Mouse (Mus musculus): ENCODE results near the gene Arhgap27. TPM values are rescaled to one million over a fixed set of nuclear protein-coding genes. Genes with fewer than 3 reads are reported as not detected.
"Not testable (repeated sequence)": the region's sequence is repeated elsewhere in the genome, so short reads cannot be mapped to it uniquely, and the experiment has no call there.

Arhgap27 gene
- total RNA-seq, 1 experiment from 2014 or later = 13.7 TPM

DNA sequence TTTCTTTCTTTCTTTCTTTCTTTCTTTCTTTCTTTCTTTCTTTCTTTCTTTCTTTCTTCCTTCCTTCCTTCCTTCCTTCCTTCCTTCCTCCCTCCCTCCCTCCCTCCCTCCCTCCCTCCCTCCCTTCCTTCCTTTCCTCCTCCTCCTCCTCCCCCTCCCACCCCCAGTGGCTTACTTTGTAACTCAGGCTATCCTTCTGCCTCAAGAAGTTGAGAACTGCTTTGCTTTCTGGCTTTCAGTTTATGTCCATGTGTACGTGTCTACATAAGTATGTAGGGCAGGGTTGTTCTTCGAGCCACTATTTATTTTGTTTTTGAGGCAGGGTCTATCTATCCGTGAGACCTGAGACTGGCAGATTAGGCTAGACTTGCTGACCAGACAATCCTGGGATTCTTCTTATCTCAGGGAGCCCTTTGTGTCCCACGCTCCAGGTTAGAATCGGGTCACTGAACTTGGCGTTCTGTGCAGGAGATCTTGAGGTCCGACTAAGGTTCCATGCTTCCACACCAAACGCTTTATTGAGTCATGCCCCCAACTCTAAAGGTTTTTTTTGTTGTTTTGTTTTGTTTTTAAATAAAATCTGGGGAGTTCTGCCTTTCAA is 50.7 kb downstream of the Arhgap27 start:
- ATAC-seq (replicated peaks; ENCODE audit: low read depth, poor library complexity, severe bottlenecking) = no peak

DNA sequence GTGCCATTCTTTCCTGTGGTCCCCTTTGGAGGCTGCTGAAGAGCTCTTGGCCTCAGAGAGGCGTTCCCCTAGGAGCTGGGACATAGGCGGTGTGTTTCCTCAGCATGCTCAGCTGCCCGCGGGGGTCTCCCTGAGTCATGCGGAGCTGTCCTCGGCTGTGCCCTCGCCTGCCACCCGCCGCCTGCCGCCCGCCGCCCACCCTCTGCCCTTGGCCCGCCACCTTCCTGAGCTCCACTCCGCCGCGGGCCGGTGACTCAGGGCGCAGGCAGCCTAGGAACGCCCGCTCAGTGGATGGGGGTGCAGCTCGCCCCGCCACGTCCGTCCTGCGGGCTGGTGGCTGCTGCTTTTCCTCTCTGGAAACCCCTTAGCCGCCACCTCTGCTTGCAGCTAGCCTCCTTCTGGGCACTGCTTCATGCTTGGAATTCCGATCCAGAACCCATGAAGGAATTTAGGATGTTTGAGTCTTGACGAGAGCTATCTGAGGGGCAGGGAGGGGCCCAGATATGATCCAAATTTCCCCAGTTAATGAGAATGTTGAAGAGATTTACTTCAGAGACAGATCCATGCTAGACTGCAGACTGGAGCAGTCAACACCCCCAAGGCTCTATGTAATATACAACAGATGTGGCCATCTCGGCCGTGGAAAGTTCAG is 51.4 kb downstream of the Arhgap27 start:
- peak; percentile 48 for ATAC-seq (replicated peaks; ENCODE audit: low read depth, poor library complexity, severe bottlenecking)

DNA sequence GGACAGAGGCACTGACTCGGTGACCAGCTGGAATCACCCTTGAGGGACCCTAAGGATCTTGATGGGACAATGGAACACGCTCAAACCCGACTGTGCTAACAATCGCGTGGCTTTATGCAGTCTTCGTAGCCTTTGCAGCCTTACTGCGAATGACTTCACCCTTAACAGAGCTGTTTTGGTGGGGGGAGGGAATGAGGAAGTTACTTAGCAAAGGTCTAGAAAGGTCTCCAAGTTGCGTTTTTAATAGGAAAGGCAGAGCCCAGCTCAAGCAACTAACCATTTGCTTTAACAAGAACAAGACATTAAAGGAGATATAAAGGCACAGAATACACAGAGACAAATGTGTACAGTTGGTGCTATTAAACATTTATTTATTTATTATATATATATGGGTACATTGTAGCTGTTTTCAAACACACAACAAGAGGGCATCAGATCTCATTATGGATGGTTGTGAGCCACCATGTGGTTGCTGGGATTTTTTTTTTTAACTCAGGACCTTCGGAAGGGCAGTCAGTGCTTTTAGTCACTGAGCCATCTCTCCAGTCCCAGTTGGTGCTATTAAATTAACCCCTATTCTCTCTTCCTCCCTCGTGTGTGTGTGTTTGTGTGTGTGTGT is 53.4 kb downstream of the Arhgap27 start:
- ATAC-seq (replicated peaks; ENCODE audit: low read depth, poor library complexity, severe bottlenecking) = peak; percentile 62

- ATAC-seq (replicated peaks; ENCODE audit: low read depth, poor library complexity, severe bottlenecking) = no peak
Measured at GRCm38 (mm10) chr11:103307910-103308309, 55.6 kb downstream of the Arhgap27 start.

- peak; percentile 54; the same call in 1 of the 2 replicates for ATAC-seq (replicated peaks; ENCODE audit: low read depth, poor library complexity, severe bottlenecking)
Measured at GRCm38 (mm10) chr11:103304525-103304924, 59.0 kb downstream of the Arhgap27 start.

GRCm38 (mm10) chr11:103294772-103295171 is 68.7 kb downstream of the Arhgap27 start:
- ATAC-seq (replicated peaks; ENCODE audit: low read depth, poor library complexity, severe bottlenecking) = no peak

- ATAC-seq (replicated peaks; ENCODE audit: low read depth, poor library complexity, severe bottlenecking) = no peak
Measured at GRCm38 (mm10) chr11:103294066-103294465, 69.4 kb downstream of the Arhgap27 start.

DNA sequence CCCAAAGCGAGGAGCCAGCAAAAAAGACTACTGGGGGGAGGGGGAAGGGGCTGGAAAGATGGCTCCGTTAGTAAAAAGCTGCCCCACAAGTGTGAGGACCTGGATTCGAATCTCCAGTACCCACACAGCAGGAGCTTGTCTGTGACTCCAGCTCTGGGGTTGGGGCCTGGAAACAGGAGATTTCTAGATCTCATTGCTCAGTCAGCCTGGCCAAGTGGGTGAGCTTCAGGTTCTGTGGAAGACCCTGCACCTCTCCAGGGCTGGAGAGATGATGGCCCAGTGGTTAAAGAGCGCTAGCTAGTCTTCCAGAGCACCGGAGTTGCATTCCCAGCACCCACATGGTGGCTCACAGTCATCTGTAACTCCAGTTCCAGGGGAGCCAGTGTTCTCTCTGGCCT is 70.6 kb downstream of the Arhgap27 start:
- ATAC-seq (replicated peaks; ENCODE audit: low read depth, poor library complexity, severe bottlenecking) = no peak

- ATAC-seq (replicated peaks; ENCODE audit: low read depth, poor library complexity, severe bottlenecking) = peak; percentile 83
Measured at GRCm38 (mm10) chr11:103292152-103292889, 71.2 kb downstream of the Arhgap27 start.

DNA sequence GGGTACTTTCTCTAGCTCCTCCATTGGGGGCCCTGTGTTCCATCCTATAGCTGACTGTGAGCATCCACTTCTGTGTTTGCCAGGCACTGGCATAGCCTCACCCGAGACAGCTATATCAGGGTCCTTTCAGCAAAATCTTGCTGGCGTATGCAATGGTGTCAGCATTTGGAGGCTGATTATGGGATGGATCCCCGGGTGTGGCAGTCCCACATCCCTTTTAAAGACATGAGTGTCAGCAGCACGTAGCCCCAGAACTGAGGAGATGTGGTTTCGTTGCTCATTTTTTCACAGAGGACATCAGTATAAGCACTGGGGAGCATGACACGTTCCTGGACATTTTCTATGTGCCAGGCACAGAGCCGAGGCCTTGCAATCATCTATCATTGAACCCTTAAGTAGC is 72.7 kb downstream of the Arhgap27 start:
- not testable (repeated sequence) for ATAC-seq (replicated peaks; ENCODE audit: low read depth, poor library complexity, severe bottlenecking)

GRCm38 (mm10) chr11:103288291-103288963 is 75.1 kb downstream of the Arhgap27 start:
- peak; percentile 67 for ATAC-seq (replicated peaks; ENCODE audit: low read depth, poor library complexity, severe bottlenecking)

DNA sequence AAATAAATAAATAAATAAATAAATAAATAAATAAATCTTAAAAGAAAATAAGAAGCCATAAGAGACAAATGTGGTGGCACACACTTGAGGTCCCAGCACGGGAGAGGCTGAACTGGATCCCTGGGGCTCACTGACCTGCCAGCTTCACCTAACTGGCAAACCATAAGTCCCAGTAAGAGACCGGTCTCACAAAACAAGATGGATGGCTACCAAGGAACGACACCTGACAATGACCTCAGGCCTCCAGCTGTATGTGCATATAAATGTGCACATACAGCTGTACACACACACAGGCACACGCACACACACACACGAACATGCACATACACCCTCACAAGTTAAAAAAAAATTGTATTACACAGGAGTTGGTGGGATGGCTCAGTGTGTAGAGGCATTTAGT is 76.6 kb downstream of the Arhgap27 start:
- ATAC-seq (replicated peaks; ENCODE audit: low read depth, poor library complexity, severe bottlenecking) = no peak

GRCm38 (mm10) chr11:103285951-103286350 is 77.5 kb downstream of the Arhgap27 start:
- ATAC-seq (replicated peaks; ENCODE audit: low read depth, poor library complexity, severe bottlenecking) = no peak

DNA sequence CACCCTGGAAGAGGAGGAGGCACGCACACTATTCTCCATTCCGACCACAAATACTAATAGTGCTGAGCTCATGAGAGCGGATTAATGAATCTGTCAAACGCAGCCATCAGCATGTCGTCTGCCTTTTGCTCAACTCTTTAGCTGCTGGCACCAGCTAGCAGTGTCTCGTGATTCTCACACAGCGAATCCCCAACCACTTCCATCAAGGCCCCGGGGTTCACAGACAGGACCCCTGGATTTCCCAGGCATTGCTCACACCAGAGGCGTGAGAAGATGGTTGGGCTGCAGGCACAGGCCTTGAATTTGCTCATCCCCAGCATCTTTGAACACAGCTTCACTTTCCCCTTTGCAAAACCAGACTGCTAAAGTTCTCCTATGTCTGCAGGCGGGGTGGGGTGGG is 78.2 kb downstream of the Arhgap27 start:
- ATAC-seq (replicated peaks; ENCODE audit: low read depth, poor library complexity, severe bottlenecking) = no peak

DNA sequence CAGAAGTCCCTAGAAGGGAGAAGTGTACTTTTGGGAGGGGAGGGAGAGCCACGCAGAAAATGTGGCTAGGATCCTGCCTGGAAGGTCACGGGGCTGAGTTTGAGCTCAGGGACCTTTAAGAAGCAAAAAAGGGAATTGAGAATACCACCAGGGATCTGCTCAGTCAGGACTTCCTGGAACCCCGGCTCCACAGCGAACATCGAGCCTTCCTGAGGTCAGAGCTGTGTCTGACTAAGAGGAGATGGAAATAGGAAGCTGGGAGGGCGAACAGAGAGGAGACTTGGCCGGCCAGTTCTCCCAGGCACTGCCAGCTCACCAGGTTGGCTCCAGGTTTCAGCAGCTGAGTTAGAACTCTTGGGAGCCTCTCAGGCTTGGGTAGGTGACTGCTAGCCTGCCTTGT is 81.7 kb downstream of the Arhgap27 start:
- peak; percentile 87 for ATAC-seq (replicated peaks; ENCODE audit: low read depth, poor library complexity, severe bottlenecking)

Other genes with a start within 250 kb of the Arhgap27 start
- 26.6 and 28.0 TPM in 2 replicates for gene Hexim1, start 247.5 kb downstream of the Arhgap27 start, total RNA-seq (2017)
- 2.1 and 2.6 TPM in 2 replicates for gene Hexim2, start 231.3 kb downstream of the Arhgap27 start, total RNA-seq (2017)
- gene Fmnl1, start 192.6 kb downstream of the Arhgap27 start, total RNA-seq (2017) = 28.4 and 81.9 TPM in 2 replicates
- not detected in 2 replicates for gene 1700023F06Rik, start 155.1 kb downstream of the Arhgap27 start, total RNA-seq (2017)
- gene Spata32, start 145.3 kb downstream of the Arhgap27 start, total RNA-seq (2017) = 0.96 TPM in 1 of 2 replicates, not detected in the other
- 3.7 and 18.4 TPM in 2 replicates for gene Map3k14, start 96.2 kb downstream of the Arhgap27 start, total RNA-seq (2017)
- gene Plekhm1, start 49.0 kb upstream of the Arhgap27 start, total RNA-seq (2017) = 3.6 and 6.3 TPM in 2 replicates
- gene Lrrc37a, start 140.9 kb upstream of the Arhgap27 start, total RNA-seq (2017) = not detected in 2 replicates